Mouse (Mus musculus) MEL (cell line): ENCODE data around the gene Tle3.

Experiments used
- CTCF ChIP-seq, 3 experiments: IDR thresholded peaks in 2 of 3; conservative IDR thresholded peaks in 1 of 3; 2 replicates each; pipeline ENCODE4 v1.5.1; 2011 to 2012; ENCODE audit warnings: low read length in 3 of 3, low read depth in 2 of 3, mild to moderate bottlenecking in 2 of 3, improper control_type of control experiment in 1 of 3, inconsistent platforms in 1 of 3, mixed read lengths in 1 of 3, moderate library complexity in 1 of 3; ENCODE audit not compliant: control insufficient read depth in 1 of 3, insufficient read depth in 1 of 3, poor library complexity in 1 of 3, severe bottlenecking in 1 of 3
- MAFK ChIP-seq: IDR thresholded peaks from 2 replicates; pipeline ENCODE4 v1.6.1; 2011; ENCODE audit warnings: low read depth, mild to moderate bottlenecking, low read length, improper control_type of control experiment, borderline replicate concordance
- MYC ChIP-seq: IDR thresholded peaks from 2 replicates; pipeline ENCODE4 v1.6.1; 2011; ENCODE audit warnings: low read depth, mild to moderate bottlenecking, low read length, improper control_type of control experiment, moderate library complexity
- POLR2A ChIP-seq, 2 experiments: IDR thresholded peaks; 2 replicates each; pipeline ENCODE4 v1.6.1; 2011 to 2012; ENCODE audit warnings: low read length in 2 of 2, mild to moderate bottlenecking in 2 of 2, control low read depth in 1 of 2, improper control_type of control experiment in 1 of 2, low read depth in 1 of 2, moderate library complexity in 1 of 2; ENCODE audit not compliant: control insufficient read depth in 1 of 2, insufficient read depth in 1 of 2, poor library complexity in 1 of 2
- POLR2AphosphoS2 ChIP-seq: IDR thresholded peaks from 2 replicates; pipeline ENCODE4 v1.6.1; 2011; ENCODE audit warnings: low read length, improper control_type of control experiment
- USF1 ChIP-seq: IDR thresholded peaks from 2 replicates; pipeline ENCODE4 v1.6.1; 2014; ENCODE audit warnings: low read depth, mild to moderate bottlenecking, inconsistent platforms, low read length, improper control_type of control experiment, moderate library complexity

GRCm38 (mm10) chr9:61323221-61323620 is 48.9 kb upstream of the Tle3 start:
- TF ChIP-seq USF1 = no peak
- TF ChIP-seq MAFK = no peak
- TF ChIP-seq MYC = no peak
- no peak for TF ChIP-seq CTCF (IDR thresholded peaks at IDR 0.05 in 2 of 3, conservative IDR thresholded peaks at IDR 0.05 in 1 of 3; ENCODE audit: control insufficient read depth in 1 of 3, insufficient read depth in 1 of 3, low read depth in 2 of 3, low read length in 3 of 3, poor library complexity in 1 of 3, severe bottlenecking in 1 of 3)
- TF ChIP-seq POLR2A (IDR thresholded peaks at IDR 0.05; ENCODE audit: control insufficient read depth in 1 of 2, insufficient read depth in 1 of 2, low read depth in 1 of 2, low read length in 2 of 2, poor library complexity in 1 of 2) = no peak
- TF ChIP-seq POLR2AphosphoS2 = no peak
